Mouse (Mus musculus): Measurements from ENCODE around the gene Rbfox1.

Rbfox1 gene

DNA sequence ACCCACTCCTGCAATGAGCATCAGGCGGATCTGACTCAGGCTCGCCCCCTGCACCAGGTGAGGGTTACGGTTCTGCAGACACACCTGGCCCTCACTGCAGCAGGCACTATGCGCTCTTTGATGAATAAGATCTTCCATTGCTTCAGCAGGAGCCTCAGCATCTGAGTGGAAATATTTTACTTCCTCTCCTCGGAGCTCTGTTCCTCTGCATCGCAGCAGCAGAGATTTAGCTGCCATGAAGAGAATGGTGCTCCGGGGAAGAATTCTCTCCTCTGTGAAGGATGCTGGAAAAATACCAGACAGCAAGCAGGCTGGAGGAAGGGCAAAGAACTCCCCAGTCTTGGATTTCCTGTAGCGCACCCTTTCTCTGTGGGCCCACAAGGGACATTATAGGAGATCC lies 833.9 kb downstream of the Rbfox1 start:
- no peak for DNase-seq

DNA sequence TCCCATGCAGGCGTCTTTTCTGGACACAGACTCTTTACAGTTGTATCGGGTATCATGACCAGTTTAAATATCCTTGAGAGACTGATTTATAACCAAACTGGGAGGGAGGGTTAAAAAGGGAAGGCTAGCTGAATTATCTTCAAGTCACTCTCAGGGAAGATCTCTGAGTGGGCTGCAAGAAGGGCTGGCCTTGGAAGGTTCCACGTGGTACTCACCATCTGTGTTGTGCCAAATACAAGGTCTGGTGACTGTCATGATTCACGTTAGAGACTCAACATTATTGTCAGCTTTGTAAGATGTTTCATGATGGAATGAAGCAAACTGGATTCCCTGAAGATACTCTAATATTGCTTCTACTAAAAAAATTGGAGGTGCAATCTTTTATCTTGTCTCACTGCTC lies 847.5 kb downstream of the Rbfox1 start:
- DNase-seq: no peak

DNA sequence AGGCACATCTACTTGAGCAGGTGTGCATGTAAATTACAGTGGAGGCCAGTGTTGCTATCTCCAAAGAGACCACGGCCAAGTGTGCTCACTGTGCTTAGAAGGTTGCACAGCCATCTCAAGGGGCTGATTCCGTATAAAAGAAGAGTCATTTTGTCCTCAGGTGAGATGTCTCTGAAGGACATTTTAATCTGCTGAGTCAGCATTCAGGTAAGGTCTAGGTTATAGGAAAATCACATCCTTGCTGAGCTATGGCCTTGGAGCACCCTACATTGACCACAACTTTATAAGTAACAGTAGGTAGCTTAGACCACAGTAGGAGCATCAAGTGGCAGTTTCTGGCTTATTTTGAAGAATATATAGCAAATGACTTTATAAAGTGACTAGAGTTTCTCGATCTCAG lies 848.3 kb downstream of the Rbfox1 start:
- DNase-seq: no peak

DNA sequence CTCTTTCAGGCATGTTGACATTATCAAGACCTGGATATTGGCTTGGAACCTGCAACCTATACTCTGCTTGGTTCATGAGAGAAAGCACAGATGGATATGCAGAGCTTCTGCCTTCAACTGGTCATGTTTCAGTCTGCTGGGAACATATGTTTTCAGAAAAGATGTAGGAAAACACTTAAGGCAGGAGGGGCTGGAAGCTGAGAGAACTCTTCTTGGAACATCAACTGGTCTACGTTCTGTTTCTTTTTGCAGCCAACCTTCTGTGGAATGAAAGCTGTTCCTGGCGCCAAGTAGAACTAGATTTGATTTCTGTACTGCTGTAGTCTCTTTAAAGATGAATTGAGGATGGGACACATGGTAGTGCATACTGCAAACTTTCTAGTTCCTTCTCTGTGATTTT lies 851.4 kb downstream of the Rbfox1 start:
- no peak for DNase-seq

DNA sequence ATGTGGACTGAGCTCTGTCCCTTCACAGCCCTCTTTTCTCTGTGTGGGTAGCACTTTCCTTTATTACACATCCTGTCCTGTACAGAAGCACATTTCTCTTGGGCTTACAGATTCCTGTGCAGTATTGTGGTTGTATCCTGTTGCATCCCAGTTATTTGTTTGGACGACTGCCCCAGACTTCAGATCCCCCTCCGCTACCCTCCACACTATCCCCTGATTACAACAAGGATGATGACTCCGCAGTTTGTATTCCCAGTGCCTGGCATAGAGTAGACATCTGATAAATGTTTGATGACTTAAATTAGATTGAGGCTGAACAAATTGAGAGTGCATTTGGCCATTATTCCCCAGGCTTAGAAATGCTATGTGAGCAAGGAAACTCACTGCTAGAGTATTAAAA lies 851.8 kb downstream of the Rbfox1 start:
- no peak for DNase-seq

DNA sequence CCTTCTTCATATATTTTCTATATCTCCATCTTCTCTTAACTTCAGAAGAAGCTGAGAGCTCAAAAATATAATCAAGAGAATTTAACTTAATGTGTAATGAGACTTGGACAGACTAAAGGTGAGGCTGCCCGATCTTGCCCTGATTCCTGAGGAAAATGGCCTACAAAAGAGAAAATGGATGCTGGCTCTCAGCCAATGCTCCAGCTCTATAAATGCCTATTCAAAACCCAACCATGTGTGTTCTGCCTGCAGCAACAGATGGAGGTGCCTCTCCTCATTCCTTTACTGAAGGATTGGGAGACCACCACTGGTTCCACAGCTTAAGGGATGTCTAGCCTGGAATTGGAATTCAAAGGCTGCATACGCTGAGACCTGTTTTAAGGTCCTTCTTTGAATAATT lies 861.0 kb downstream of the Rbfox1 start:
- DNase-seq: no peak

DNA sequence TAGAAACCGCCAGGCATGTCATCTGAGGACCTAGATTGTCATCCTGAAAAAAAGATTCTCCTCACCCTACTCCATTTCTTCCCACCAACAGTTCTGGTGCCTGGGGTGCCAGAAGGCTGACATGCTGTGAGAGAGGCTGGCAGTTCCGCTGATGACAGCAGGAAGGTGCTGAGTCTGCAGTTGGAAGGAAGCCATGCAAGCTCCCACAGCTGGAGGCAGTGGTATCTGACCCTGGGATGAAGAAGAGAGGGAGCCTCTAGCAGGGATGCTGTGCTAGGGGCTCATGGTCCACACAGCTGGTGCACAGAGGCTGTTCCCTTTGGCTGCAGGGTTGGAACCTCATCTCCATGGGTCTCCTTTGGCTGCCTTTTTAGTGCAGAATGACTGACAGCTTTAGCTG lies 865.3 kb downstream of the Rbfox1 start:
- no peak for DNase-seq

DNA sequence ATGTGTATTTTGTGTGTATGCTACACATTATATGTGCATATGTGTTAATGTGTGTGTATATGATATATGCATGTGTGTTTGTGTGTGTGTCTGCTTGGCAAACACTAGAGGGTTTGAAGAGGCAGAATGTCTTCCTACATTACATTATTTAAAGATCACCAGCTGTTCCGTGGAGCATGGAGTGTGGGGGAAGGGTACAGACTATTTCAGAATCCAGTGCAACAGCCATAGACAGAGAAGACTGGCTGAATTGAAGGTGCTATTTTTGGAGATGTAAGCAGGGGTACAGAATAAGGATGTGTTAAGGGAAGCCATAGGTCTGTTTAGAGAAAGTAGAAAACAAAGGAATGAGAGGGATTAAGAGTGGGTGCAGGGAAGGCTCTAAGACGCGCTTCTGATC lies 869.7 kb downstream of the Rbfox1 start:
- no peak for DNase-seq

DNA sequence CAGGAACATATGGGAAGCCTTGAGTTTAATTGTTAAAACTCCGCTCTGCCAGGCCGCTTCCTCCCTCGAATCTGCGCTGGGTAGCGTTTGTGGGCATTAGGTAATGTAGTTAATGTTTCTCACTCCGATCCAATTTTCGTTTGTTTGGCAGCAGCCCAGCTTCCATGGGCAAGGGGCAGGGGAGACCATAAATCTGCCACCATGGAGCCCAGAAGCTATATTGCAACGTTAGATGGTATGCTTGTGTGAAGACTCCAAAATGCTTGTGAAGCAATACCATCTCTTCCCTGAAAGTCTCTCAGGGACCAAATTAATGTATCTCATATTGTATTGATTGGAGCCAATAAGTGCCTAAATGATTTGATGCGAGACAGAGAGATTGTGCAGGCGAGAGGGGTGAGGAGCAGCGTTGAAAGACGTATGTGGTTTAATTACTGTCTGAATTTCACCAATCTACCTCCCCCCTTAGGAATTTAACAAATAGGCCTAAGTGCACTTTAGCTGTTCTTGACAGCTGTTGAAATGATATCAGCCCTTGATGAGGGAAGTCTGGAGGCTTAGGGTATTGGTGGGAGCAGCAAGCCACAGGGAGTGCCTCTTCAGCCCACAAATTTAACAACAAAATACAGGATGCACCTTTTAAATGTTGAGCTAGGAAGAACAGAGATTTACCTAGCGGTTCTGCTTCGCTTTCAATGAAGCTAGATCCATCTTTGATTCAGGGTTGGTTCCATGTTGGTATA lies 884.5 kb downstream of the Rbfox1 start:
- DNase-seq: no peak

DNA sequence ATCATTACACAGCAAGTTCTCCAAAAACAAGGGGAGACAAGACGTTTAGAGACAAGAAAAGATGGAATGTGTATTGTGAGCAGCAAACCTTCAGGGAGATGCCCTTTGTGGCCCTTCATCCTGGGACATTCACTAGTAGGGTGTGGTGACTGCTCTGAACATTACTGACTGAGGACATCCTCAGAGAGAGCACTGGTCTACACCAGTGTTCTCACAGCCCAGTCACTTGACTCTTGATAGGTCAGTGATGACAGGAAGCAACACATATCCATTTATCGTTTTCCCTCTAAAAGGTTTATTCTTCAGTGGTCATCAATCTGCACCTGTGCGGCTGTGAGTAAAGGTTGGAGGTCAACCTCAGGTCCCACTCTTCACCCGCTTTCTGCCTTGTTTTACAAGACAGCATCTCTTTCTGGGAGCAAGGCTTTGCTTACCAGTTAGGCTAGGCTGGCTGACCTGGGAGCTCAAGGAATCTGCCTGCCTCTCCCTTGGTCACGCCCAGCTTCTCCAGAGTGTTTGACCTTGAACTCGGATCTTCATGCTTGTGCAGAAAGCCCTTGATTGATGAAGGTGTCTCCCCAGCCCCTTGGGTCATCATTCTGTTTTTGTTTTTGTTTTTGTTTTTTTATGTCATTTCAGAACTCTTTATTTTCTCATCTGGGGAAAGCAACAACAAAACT lies 892.5 kb downstream of the Rbfox1 start:
- no peak for DNase-seq

DNA sequence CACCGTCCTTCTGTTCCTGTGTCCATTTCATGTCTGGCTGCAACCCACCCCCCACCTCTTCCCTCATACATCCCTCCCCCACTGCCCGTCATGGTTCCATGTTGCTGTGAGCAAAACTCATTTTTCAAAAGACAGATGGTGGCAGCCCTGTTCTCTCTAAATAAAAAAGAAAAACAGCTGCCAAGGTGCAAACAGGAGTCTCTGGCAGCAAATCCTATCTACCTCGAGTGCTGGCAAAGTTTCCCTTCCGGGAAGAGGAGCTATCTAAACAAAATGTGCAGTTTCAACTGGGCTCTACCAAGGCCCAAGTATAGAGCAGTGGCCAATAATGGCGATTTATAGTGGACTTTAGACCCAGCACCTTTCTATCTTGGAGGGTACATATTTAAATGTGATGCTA lies 899.0 kb downstream of the Rbfox1 start:
- no peak for DNase-seq

DNA sequence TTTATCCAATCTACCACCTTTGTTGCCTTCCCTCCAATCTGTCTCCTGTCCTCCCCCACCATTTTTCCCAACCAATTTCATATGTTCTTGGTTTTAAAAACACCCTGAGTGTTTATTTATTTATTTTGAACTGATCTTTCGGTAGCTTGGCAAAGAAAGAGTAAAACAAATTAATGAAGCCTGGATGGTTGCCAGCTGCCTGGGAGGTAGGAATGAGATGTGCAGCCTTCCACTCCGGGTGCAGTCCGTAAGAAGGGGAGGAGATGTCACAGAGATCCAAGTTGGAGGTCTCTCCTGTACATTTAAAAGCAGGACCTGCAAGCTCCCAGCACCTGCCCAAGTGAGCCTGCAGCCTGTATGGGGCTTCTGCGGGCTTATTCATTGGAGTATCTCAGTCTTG lies 899.9 kb downstream of the Rbfox1 start:
- no peak for DNase-seq

DNA sequence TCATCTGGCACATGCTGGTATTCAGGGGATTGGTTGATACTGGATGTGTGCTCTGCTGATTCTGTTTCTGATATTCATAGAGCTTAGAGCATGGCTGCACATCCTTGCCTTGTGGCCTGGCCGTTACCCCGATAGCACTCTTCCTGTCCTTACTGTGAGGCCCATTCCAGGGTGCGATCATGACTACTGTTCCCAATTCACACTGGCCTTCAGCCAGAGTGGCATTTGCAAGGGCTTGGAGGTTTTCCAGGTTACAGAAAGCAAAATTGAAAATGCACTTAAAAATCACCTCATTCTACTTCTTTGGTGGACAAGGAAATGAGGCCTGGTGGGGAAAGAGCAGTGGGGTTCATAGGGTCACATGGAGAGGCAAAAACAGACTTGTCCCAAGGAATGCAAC lies 906.1 kb downstream of the Rbfox1 start:
- DNase-seq: no peak

DNA sequence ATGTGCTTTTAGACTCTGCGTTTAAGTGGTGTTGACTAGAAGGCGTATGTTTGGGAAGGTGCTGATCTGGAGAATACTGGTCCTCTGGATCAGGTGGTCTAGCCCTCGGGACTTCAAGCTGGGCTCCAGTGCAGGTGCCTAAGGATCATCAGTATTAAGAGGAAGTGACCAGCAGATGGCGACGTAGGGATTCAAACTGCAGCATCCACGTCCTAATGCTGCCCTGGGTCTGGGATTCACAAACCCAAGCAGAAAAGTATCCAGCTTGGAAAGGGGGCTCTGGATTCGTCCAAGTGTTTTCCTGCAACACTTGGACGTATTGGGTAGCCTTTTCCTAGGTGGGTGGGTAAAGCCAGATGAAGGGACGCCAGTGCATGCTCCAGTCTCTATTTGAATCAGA lies 906.5 kb downstream of the Rbfox1 start:
- peak; percentile 6 to 43 for DNase-seq

DNA sequence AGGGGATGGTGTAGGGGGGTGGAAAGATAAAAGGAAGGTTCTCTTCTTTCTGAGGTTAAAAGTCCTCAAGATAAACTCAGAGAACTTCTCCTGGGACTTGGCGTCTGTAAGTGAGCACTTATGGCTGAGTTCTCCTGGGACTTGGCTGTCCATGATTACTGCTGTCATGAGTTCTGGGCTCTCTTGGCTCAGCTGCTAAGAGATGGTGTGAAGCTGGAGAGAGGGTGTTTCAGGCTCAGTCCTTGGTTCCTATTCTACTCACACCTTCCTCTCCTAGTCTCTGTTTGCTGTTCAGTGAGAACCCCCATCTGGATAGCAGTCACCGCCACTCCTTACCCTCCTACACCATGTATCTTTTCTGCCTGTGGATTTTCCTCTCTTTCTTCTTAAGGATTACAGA lies 921.1 kb downstream of the Rbfox1 start:
- no peak for DNase-seq

DNA sequence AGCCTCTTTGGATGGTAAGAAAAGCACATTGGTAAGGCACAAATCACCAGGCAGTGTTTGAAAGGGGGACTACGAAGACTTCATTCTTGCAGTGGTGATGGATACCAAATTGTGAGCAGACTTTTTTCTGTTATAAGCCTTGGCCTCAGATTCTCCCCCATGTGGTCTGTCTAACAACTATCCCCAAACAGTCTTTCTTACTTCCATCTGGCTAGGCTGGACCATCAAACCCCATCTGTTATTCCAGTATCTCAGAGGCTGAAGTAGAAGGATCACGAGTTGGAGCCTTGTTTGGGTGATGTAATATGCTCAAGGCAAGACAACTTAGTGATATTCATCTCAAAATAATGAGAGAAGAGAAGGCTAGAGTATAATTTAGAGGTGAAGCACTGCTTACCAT lies 922.7 kb downstream of the Rbfox1 start:
- no peak for DNase-seq

DNA sequence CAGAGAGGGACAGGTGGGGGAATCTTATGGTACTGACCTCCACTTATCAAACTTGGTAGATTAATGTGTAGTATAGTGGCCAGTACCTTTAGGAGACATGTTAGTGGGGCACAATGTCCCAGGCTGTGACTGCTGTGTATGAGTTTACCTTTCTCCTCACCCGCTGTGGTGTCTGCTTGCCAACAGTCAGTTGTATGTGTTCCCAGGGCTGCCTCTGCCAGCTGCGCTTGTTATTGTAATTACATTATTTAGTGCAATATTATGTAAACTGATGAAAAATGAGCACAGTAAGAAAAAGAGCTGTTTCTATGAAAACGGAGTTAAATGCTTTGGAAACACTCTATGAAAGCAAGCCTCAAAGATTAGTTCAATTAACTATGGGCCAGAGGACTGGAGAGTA lies 928.7 kb downstream of the Rbfox1 start:
- no peak for DNase-seq

DNA sequence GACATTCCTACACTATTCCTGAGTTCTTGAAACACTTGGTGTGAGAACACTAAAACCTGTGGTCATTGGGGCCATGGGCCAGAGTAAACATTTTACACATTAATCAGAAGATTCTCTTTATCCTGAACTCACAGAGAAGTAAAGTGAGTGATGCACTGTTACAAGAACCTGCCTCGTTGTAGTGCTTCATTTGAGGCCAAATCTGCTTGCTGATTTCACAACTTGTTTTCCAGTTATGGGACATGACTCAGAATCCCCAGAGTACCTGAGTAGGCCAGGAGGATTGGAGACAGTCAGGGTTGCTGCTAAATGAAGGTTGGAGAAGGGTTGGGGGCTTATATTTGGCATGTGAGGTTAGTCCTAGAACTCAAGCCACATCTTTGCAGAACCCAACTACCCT lies 936.6 kb downstream of the Rbfox1 start:
- DNase-seq: no peak

DNA sequence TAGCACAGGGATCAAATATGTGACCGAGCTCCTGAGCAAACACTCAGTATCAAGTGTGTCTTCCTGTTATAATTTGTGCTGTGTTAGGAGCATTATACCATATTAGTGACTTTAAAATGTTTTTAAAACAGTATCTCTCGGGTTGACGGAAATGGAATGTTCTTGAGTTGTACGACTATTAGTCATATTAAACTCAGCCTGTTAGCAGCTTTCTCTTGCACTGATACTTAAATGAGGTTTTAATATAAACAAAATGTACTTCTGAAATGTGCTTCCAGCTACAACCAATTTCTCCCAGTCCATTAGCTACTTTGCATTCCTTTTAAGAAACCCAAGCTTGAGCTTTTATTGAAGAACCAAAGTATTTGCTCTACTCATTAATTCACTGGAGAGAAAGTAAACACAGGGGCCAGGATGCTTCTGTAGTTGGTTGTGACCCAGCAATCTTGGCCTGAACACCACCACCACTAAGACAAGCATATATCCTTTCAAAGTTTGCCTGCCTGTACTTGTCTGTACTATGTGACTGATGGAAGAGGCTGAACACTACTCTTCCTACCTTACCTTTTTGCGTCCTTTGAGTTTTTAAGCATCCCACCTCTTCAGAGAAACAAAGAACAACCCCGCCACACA lies 944.9 kb downstream of the Rbfox1 start:
- no peak for DNase-seq

DNA sequence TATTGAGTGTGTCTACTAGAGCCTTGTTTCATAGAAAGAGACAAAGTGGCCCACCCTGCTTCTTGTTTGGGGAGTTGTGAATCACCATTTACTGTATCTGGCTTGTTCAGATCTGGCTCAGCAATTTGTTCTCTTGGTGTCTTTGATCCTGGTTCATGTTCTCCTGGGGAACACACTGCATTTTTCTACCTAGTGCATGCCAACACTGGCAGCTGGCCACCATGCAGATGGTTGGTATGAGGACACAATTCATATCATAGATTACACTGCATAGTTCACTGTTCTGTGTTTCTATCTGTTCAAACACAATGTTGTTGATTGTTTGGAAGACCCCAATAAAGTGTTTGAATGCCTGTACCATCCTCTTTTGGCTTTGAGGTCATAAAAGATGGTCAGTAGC lies 948.3 kb downstream of the Rbfox1 start:
- DNase-seq: no peak

DNA sequence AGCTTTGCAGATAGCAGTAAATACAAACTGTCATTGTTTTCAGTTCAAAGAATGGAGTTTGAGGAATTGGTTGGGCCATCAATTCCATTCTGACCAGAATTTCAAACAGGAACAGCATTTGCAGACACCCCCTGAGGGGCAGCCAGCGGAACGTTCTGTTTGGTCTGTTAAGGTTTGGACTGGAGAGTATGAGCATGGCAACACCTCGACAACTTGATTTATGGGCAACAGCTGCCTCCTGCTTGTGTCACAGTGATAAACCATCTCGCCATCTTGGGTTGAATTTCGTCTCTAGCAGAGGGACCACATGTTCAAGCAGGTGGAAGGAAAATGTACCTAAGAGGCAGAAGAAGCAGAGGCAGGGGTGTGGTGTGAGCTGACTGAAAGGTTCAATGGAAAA lies 949.9 kb downstream of the Rbfox1 start:
- DNase-seq: no peak

DNA sequence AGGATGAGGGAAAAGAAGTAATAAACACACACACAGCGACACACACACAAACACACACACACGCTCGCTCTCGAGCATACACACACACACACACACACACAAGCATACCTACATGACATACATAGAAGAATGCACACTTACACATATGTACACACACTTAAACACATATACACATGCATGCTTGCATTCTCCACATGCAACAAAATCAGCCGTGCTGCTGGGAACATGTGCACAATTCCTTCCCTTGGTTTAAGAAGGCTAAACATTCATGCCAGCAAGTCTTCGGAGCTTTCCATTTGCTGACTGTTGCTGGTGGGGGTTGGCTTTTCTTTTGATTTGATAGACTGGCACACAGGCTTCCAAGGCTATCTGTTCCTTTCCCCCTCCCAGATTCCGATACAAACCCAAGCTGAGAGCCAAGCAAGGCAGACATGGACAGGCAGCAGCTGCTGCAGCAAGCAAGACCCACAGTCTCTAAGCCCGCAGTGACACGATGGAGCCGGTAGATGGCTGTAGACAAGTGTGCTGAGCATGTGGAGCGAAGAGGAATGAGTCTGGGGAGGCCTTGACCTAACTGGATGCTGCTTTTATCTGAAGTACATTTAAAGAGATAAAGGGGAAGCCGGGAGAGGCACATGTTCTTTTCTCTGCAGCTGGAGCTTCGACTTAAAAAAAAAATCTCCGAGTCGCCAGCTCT lies 954.3 kb downstream of the Rbfox1 start:
- peak; percentile 1 to 30 for DNase-seq

DNA sequence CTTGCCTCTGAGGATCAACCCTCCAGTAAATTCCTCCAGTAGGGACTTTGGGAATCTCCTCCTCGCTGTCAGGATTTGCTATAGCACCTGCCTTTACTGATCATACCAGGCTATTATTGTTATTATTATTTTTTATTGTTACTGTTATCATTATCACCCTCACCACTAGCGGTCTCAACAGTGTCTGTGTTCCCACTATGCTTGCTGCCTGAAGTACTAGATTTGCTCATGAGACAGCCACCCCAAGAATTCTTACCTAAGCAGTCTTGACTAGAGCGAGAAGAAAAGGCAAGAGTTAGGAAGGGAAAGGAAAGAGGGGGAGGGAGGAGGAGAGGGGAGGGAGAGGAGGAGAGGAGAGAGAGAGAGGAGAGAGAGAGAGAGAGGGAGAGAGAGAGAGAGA lies 954.9 kb downstream of the Rbfox1 start:
- DNase-seq: no peak

DNA sequence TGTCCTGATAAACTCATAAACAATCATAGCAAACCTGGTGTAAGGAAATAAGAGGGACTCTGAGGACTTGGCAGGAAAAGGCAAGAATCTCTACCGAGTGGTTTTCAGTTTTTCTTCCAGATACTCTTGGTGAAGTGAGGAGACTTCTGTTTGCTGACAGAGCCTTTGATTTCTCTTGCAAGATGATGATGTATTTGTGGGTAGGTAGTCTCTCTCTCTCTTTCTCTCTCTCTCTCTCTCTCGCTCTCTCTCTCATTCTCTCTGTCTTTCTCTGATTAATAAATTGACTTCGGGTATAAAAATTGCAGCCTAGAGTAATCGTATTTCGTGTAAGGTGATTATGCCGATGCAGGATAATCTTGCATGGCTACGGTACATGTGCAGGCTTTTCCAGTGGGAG lies 955.3 kb downstream of the Rbfox1 start:
- no peak for DNase-seq

Measured in kidney, adult 8-10 months (tissue).